In the genomic region with DNA sequence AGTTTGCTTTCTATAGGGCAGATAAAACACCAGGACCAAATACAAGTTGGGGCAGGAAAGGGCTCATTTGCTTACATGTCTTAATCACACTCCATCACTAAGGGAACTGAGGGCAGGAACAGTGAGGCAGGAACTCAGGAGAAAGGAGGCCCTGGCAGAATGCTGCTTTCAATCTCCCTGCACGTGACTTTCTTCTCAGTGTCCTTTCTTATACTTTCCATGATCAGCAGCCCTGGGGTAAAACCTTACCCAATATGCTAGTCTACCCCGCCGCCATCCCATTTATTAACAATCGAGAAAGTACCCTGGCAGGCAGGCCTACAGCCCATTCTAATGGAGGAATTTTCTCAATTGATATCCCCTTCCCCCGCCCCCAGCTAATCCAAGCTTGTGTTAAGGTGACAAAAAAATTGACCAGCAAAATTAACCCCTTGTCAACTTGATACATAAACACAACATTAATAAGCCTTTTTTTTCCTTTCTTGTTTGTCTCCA, we compare ENCODE assay signal across 9 mouse cellular contexts. TPM values are rescaled to one million over a fixed set of nuclear protein-coding genes. Genes with fewer than 3 reads are reported as not detected.
DNase-seq lines count a peak whose midpoint lies in the region; ATAC-seq and TF ChIP-seq lines count a peak whose summit lies in the region.
"Had no signal": no experiment of that assay in that cellular context is flagged by ENCODE, and none has a peak within 500 bp of the region (broad histone marks: within the 10 kb centered on the region; RNA-seq: fewer than 3 reads in every experiment).

No protein-coding gene starts in this region.

- no peak for DNase-seq in kidney, postnatal 0 days (ENCODE audit: low spot score)
- DNase-seq in kidney, adult 18-20 months, result no peak
- no peak for DNase-seq in forebrain, postnatal 0 days
- DNase-seq in adrenal gland, postnatal 4 days (ENCODE audit: low spot score in 2 of 2), result no peak
- no peak for DNase-seq in left cerebral cortex, postnatal 14 days (ENCODE audit: low spot score in 2 of 2)

- H3K4me1 ChIP-seq in kidney, postnatal 0 days (replicated peaks; ENCODE audit: insufficient read depth, low read length), result no peaks in the 10 kb centered on the region
- H3K4me1 ChIP-seq in embryonic facial prominence, embryonic 13.5 days, result peaks cover 10% of the 10 kb centered on the region; the same call in 1 of the 2 replicates
- H3K4me1 ChIP-seq in forebrain, postnatal 0 days (ENCODE audit: insufficient read depth), result 0 out of 2 replicates have a peak, but pooled peaks cover 5% of the 10 kb centered on the region

- H3K9ac ChIP-seq in kidney, postnatal 0 days (ENCODE audit: low read depth, low read length), result no peak overlapping the region
- no peak overlapping the region for H3K9ac ChIP-seq in embryonic facial prominence, embryonic 13.5 days
- peak overlapping the region; percentile 28; the same call in 1 of the 2 replicates for H3K9ac ChIP-seq in forebrain, postnatal 0 days
- H3K9ac ChIP-seq: intestine, embryonic 15.5 days had no signal

- intact Hi-C loops in left cerebral cortex, postnatal 14 days (cut with DNase I), result no loop called here

- TF ChIP-seq POLR2A in myocyte (IDR thresholded peaks at IDR 0.05; ENCODE audit: insufficient read length, low read depth), result no peak

- H3K4me2 ChIP-seq in kidney, postnatal 0 days (ENCODE audit: low read length), result no peak overlapping the region
- H3K4me2 ChIP-seq in embryonic facial prominence, embryonic 13.5 days, result peak overlapping the region; percentile 69; the same call in 1 of the 2 replicates
- H3K4me2 ChIP-seq in forebrain, postnatal 0 days (ENCODE audit: low read depth), result peak overlapping the region; percentile 42
- H3K4me2 ChIP-seq in myocyte (ENCODE audit: low read depth), result no peak overlapping the region

- H3K9me3 ChIP-seq in kidney, postnatal 0 days (replicated peaks; ENCODE audit: low read length), result no peaks in the 10 kb centered on the region
- H3K9me3 ChIP-seq in embryonic facial prominence, embryonic 13.5 days, result no peaks in the 10 kb centered on the region
- H3K9me3 ChIP-seq in forebrain, postnatal 0 days (ENCODE audit: low read length), result no peaks in the 10 kb centered on the region
- H3K9me3 ChIP-seq: intestine, embryonic 15.5 days had no signal

- H3K27me3 ChIP-seq in kidney, postnatal 0 days (ENCODE audit: insufficient read depth, low read length), result no peaks in the 10 kb centered on the region
- H3K27me3 ChIP-seq in embryonic facial prominence, embryonic 13.5 days, result no peaks in the 10 kb centered on the region
- H3K27me3 ChIP-seq in forebrain, postnatal 0 days (ENCODE audit: insufficient read depth, low read length), result no peaks in the 10 kb centered on the region
- H3K27me3 ChIP-seq in myocyte (ENCODE audit: control insufficient read depth, insufficient read depth, insufficient read length), result no peaks in the 10 kb centered on the region
- H3K27me3 ChIP-seq: intestine, embryonic 15.5 days had no signal

- H3K36me3 ChIP-seq in kidney, postnatal 0 days (ENCODE audit: insufficient read depth, low read length), result no peaks in the 10 kb centered on the region
- no peaks in the 10 kb centered on the region for H3K36me3 ChIP-seq in embryonic facial prominence, embryonic 13.5 days
- H3K36me3 ChIP-seq in forebrain, postnatal 0 days (ENCODE audit: insufficient read depth), result no peaks in the 10 kb centered on the region
- no peaks in the 10 kb centered on the region for H3K36me3 ChIP-seq in myocyte (ENCODE audit: control insufficient read depth, insufficient read depth)
- H3K36me3 ChIP-seq: intestine, embryonic 15.5 days had no signal

- 89% methylated on average over 5 of the region's 5 CpGs for WGBS in kidney, postnatal 0 days
- 79% methylated on average over 5 of the region's 5 CpGs for WGBS in embryonic facial prominence, embryonic 13.5 days
- 71% methylated on average over 5 of the region's 5 CpGs for WGBS in forebrain, postnatal 0 days

- 0 out of 2 replicates have a peak overlapping the region, but pooled peaks have one; percentile 25 for H3K27ac ChIP-seq in kidney, postnatal 0 days
- no peak overlapping the region for H3K27ac ChIP-seq in embryonic facial prominence, embryonic 13.5 days
- H3K27ac ChIP-seq in forebrain, postnatal 0 days (ENCODE audit: low read depth, low read length), result peak overlapping the region; percentile 50

- no peaks in the 10 kb centered on the region for H3K79me2 ChIP-seq in myocyte (ENCODE audit: control insufficient read depth, insufficient read depth)

- no peak overlapping the region for H3K4me3 ChIP-seq in kidney, postnatal 0 days (replicated peaks; ENCODE audit: low read depth, low read length)
- H3K4me3 ChIP-seq in embryonic facial prominence, embryonic 13.5 days, result no peak overlapping the region
- no peak overlapping the region for H3K4me3 ChIP-seq in forebrain, postnatal 0 days (ENCODE audit: low read depth, low read length)
- H3K4me3 ChIP-seq in myocyte, result peak overlapping the region; percentile 63

- no peak for ATAC-seq in kidney, postnatal 0 days (replicated peaks; ENCODE audit: low FRiP score, low read depth)
- no peak for ATAC-seq in embryonic facial prominence, embryonic 13.5 days (ENCODE audit: insufficient number of reproducible peaks, insufficient read depth, low FRiP score, low TSS enrichment, low read depth)
- no peak for ATAC-seq in forebrain, postnatal 0 days
- ATAC-seq: intestine, embryonic 15.5 days had no signal

- no peak for TF ChIP-seq CTCF in kidney, postnatal 0 days (IDR thresholded peaks at IDR 0.05; ENCODE audit: low read depth)
- no peak for TF ChIP-seq CTCF in forebrain, postnatal 0 days (IDR thresholded peaks at IDR 0.05; ENCODE audit: low read depth)

- H3ac ChIP-seq in myocyte (ENCODE audit: control insufficient read depth, insufficient read length), result no peak overlapping the region

TF ChIP-seq in myocyte, 11 proteins besides CTCF, POLR2A, EP300 and RAD21:
- TF ChIP-seq MYOD1 (IDR thresholded peaks at IDR 0.05; ENCODE audit: control insufficient read depth in 1 of 3, insufficient read length in 2 of 3, low read depth in 2 of 3) (no peak), SRF (IDR thresholded peaks at IDR 0.05; ENCODE audit: control insufficient read depth, insufficient read length, low read depth) (no peak), CEBPB (IDR thresholded peaks at IDR 0.05; ENCODE audit: insufficient read depth, poor library complexity, severe bottlenecking) (no peak), REST (IDR thresholded peaks at IDR 0.05; ENCODE audit: insufficient read depth, insufficient read length) (no peak)

RNA-seq across cellular contexts. Expression of a gene that starts 18.5 kb away (rescaled TPM):
- polyA plus RNA-seq in kidney, postnatal 0 days (2015; fragmentation: Nextera tagmentation; extraction: Ambion mirVana), result not detected in 2 replicates
- polyA plus RNA-seq in embryonic facial prominence, embryonic 13.5 days (2015; fragmentation: Nextera tagmentation; extraction: Ambion mirVana), result 0.19 TPM in 1 of 2 replicates, not detected in the other
- total RNA-seq in forebrain, postnatal 0 days (2014; rRNA removed), result not detected in 2 replicates
- not detected in 2 replicates for polyA plus RNA-seq in forebrain, postnatal 0 days (2015; fragmentation: Nextera tagmentation; extraction: Ambion mirVana)
- polyA plus RNA-seq in myocyte (2012; fragmentation: generic; extraction: Trizol), result not detected
- total RNA-seq in adrenal gland, postnatal 4 days (2021), result under 1 TPM in 1 of 2 experiments, not detected in 1; 0.79 TPM
- total RNA-seq in left cerebral cortex, postnatal 14 days (2021), result not detected
- polyA plus RNA-seq: liver, adult 2 months had no signal

RNA-seq across cellular contexts. Expression of a gene that starts 18.5 kb away (rescaled TPM):
- not detected in 2 replicates for polyA plus RNA-seq in kidney, postnatal 0 days (2015; fragmentation: Nextera tagmentation; extraction: Ambion mirVana)
- not detected in 2 replicates for polyA plus RNA-seq in embryonic facial prominence, embryonic 13.5 days (2015; fragmentation: Nextera tagmentation; extraction: Ambion mirVana)
- total RNA-seq in forebrain, postnatal 0 days (2014; rRNA removed), result not detected in 2 replicates
- not detected in 2 replicates for polyA plus RNA-seq in forebrain, postnatal 0 days (2015; fragmentation: Nextera tagmentation; extraction: Ambion mirVana)
- polyA plus RNA-seq in myocyte (2012; fragmentation: generic; extraction: Trizol), result not detected
- total RNA-seq in adrenal gland, postnatal 4 days (2021), result not detected
- total RNA-seq in left cerebral cortex, postnatal 14 days (2021), result not detected
- polyA plus RNA-seq: intestine, embryonic 15.5 days; liver, adult 2 months had no signal

RNA-seq across cellular contexts. Expression of a gene that starts 42.8 kb away (rescaled TPM):
- 0.12 TPM in 1 of 2 replicates, not detected in the other for polyA plus RNA-seq in kidney, postnatal 0 days (2015; fragmentation: Nextera tagmentation; extraction: Ambion mirVana)
- 0.19 and 0.20 TPM in 2 replicates for polyA plus RNA-seq in embryonic facial prominence, embryonic 13.5 days (2015; fragmentation: Nextera tagmentation; extraction: Ambion mirVana)
- total RNA-seq in forebrain, postnatal 0 days (2014; rRNA removed), result not detected in 2 replicates
- 0.11 TPM in 1 of 2 replicates, not detected in the other for polyA plus RNA-seq in forebrain, postnatal 0 days (2015; fragmentation: Nextera tagmentation; extraction: Ambion mirVana)
- polyA plus RNA-seq in myocyte (2012; fragmentation: generic; extraction: Trizol), result not detected
- under 1 TPM in 1 of 2 experiments, not detected in 1; 0.23 TPM for total RNA-seq in adrenal gland, postnatal 4 days (2021)
- under 1 TPM in 1 of 2 experiments, not detected in 1; 0.15 TPM for total RNA-seq in left cerebral cortex, postnatal 14 days (2021)

RNA-seq across cellular contexts. Expression of a gene that starts 46.3 kb away (rescaled TPM):
- 0.51 and 0.65 TPM in 2 replicates for polyA plus RNA-seq in kidney, postnatal 0 days (2015; fragmentation: Nextera tagmentation; extraction: Ambion mirVana)
- 0.77 and 0.90 TPM in 2 replicates for polyA plus RNA-seq in embryonic facial prominence, embryonic 13.5 days (2015; fragmentation: Nextera tagmentation; extraction: Ambion mirVana)
- 0.38 and 0.54 TPM in 2 replicates for total RNA-seq in forebrain, postnatal 0 days (2014; rRNA removed)
- polyA plus RNA-seq in forebrain, postnatal 0 days (2015; fragmentation: Nextera tagmentation; extraction: Ambion mirVana), result 0.36 and 0.41 TPM in 2 replicates
- polyA plus RNA-seq in myocyte (2012; fragmentation: generic; extraction: Trizol), result not detected
- 1 to 10 TPM in 1 of 2 experiments, under 1 TPM in 1; 0.67 to 1.7 TPM for total RNA-seq in adrenal gland, postnatal 4 days (2021)
- total RNA-seq in left cerebral cortex, postnatal 14 days (2021), result 1 to 10 TPM in 1 of 2 experiments, under 1 TPM in 1; 0.97 to 1.3 TPM

RNA-seq across cellular contexts. Expression of a gene that starts 55.6 kb away (rescaled TPM):
- 0.16 and 0.17 TPM in 2 replicates for polyA plus RNA-seq in kidney, postnatal 0 days (2015; fragmentation: Nextera tagmentation; extraction: Ambion mirVana)
- polyA plus RNA-seq in embryonic facial prominence, embryonic 13.5 days (2015; fragmentation: Nextera tagmentation; extraction: Ambion mirVana), result 0.10 TPM in 1 of 2 replicates, not detected in the other
- total RNA-seq in forebrain, postnatal 0 days (2014; rRNA removed), result 0.08 and 0.24 TPM in 2 replicates
- polyA plus RNA-seq in forebrain, postnatal 0 days (2015; fragmentation: Nextera tagmentation; extraction: Ambion mirVana), result 0.24 TPM in 1 of 2 replicates, not detected in the other
- polyA plus RNA-seq in myocyte (2012; fragmentation: generic; extraction: Trizol), result not detected
- under 1 TPM; 0.11 to 0.25 TPM for total RNA-seq in adrenal gland, postnatal 4 days (2021)
- not detected for total RNA-seq in left cerebral cortex, postnatal 14 days (2021)

Comparison
In these comparisons a context has a peak if more than half of its experiments do, and no peak if none do; other contexts are left out.
1. H3K4me2 ChIP-seq: peak in embryonic facial prominence, embryonic 13.5 days (single experiment) and forebrain, postnatal 0 days (single experiment); none in kidney, postnatal 0 days (single experiment) and myocyte (single experiment).